Mouse (Mus musculus): ENCODE data around the gene Arl5c. TPM values are rescaled to one million over a fixed set of nuclear protein-coding genes. Genes with fewer than 3 reads are reported as not detected.
A peak's percentile ranks its signal among the peaks of the same experiment; 100 is the strongest.

Gene Arl5c
- 0.55 and 1.1 TPM in 2 replicates for polyA plus RNA-seq (2012; rRNA removed)

DNA sequence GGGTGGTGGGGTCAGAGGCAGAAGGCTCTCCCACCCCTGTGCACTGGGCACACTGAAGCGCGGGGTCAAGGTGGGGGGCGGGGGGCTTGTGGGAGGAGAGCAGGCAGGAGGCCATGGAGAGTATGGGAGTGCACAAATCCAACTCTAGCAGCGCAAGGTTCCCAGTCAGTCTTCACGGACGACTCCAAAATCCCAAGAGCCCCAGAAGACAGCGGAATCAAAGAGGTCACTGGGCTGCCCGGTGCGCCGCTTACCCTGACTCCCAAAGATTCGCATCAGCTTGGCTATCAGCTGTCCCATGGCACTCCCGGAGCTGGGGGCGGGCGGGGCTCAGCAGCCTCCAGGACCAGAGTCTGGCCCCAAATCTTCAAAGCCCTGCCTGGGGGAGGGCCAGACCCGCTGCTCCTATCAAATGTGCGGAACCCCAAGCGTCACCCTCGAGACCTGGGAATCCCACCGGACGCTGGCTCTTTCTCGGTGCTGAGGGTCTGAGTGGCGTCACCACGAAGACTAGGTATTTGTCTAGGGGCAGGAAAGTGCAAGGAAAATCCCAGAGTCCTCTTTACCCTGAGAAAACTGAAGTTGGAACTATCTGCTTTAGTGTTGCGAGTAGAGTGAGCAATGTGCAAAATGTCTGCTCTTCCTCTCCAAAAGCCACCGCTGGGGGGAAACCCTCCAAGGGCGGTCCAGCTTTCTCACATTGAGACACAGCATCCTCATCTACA lies at the start of gene Arl5c:
Gene Arl5c (minus strand): TSS at position 618 of the 725 bp plus-strand sequence.
- peak within 1 kb of the TSS; percentile 61; the same call in 1 of the 2 replicates for H3K27ac ChIP-seq (ENCODE audit: insufficient read depth, low read depth, low read length)

DNA sequence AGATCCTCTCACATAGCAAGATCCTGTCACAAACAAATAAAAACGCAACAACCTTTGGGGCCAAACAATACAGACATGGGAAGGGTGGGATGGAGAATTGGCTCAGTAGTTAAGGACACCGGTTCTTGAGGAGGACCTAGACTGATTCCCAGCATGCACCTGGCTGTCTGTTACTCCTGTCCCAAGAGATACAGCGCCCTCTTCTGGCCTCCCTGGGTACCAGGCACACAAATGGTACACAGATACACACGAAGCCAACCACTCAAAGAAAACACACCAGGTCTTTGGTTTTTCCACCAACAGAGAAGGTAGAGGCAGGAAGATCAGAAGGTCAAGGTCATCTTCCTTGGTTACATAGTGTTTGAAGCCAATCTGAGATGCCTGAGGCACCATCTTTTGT lies 49.6 kb upstream of the Arl5c start:
- WGBS = 68% methylated on average over 4 of the region's 4 CpGs
- no peak overlapping the region for H3K27ac ChIP-seq (ENCODE audit: insufficient read depth, low read depth, low read length)
- TF ChIP-seq POLR2A (IDR thresholded peaks at IDR 0.05; ENCODE audit: low read depth, low read length) = no peak
- peak; percentile 11; the same call in 1 of the 2 replicates for TF ChIP-seq CTCF (IDR thresholded peaks at IDR 0.05; ENCODE audit: extremely low read depth, insufficient read length, insufficient replicate concordance, low read depth, low read length)
- no peaks in the 10 kb centered on the region for H3K36me3 ChIP-seq (ENCODE audit: control insufficient read depth, insufficient read depth, low read length)
- H3K27me3 ChIP-seq (ENCODE audit: control insufficient read depth, insufficient read depth, low read length) = peaks cover 1% of the 10 kb centered on the region
- no peak overlapping the region for H3K4me3 ChIP-seq (ENCODE audit: low read depth, low read length)
- H3K4me1 ChIP-seq (ENCODE audit: control insufficient read depth, insufficient read depth, insufficient read length, low read length) = no peaks in the 10 kb centered on the region

More for the DNA sequence above, at the start of gene Arl5c:
- H3K4me3 ChIP-seq (ENCODE audit: low read depth, low read length) = peak within 1 kb of the TSS; percentile 59
- peaks cover 5% of the 10 kb centered on the region; the same call in 1 of the 2 replicates for H3K4me1 ChIP-seq (ENCODE audit: control insufficient read depth, insufficient read depth, insufficient read length, low read length)
- TF ChIP-seq POLR2A (IDR thresholded peaks at IDR 0.05; ENCODE audit: low read depth, low read length) (no peak), CTCF (IDR thresholded peaks at IDR 0.05; ENCODE audit: extremely low read depth, insufficient read length, insufficient replicate concordance, low read depth, low read length) (no peak)
- 12% methylated on average over 26 of the region's 26 CpGs for WGBS
- H3K36me3 ChIP-seq (ENCODE audit: control insufficient read depth, insufficient read depth, low read length) = no peaks in the 10 kb centered on the region
- no peaks in the 10 kb centered on the region; the same call in 1 of the 2 replicates for H3K27me3 ChIP-seq (ENCODE audit: control insufficient read depth, insufficient read depth, low read length)

DNA sequence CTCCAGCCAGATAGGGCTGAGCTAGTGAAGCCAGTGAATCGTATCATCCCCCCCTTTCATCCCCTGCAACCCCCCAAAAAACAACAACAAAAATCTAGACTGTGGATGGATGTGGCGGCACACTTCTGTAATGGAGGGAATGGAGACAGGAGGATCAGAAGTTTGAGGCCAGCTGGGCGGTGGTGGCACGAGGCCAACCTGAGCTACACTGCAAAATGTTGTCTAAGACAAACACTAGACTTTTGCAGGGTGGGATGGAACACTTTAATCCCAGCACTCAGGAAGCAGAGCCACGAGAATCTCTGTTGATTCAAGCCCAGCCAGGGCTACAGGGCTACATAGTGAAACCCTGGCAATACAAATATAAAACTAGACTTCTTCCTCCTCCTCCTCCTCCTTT lies 48.1 kb upstream of the Arl5c start:
- H3K4me3 ChIP-seq (ENCODE audit: low read depth, low read length) = no peak overlapping the region
- no peak for TF ChIP-seq CTCF (IDR thresholded peaks at IDR 0.05; ENCODE audit: extremely low read depth, insufficient read length, insufficient replicate concordance, low read depth, low read length)
- TF ChIP-seq POLR2A (IDR thresholded peaks at IDR 0.05; ENCODE audit: low read depth, low read length) = no peak
- H3K4me1 ChIP-seq (ENCODE audit: control insufficient read depth, insufficient read depth, insufficient read length, low read length) = no peaks in the 10 kb centered on the region
- no peaks in the 10 kb centered on the region for H3K36me3 ChIP-seq (ENCODE audit: control insufficient read depth, insufficient read depth, low read length)
- H3K27me3 ChIP-seq (ENCODE audit: control insufficient read depth, insufficient read depth, low read length) = no peaks in the 10 kb centered on the region
- WGBS = 36% methylated on average over 5 of the region's 5 CpGs
- H3K27ac ChIP-seq (ENCODE audit: insufficient read depth, low read depth, low read length) = no peak overlapping the region

DNA sequence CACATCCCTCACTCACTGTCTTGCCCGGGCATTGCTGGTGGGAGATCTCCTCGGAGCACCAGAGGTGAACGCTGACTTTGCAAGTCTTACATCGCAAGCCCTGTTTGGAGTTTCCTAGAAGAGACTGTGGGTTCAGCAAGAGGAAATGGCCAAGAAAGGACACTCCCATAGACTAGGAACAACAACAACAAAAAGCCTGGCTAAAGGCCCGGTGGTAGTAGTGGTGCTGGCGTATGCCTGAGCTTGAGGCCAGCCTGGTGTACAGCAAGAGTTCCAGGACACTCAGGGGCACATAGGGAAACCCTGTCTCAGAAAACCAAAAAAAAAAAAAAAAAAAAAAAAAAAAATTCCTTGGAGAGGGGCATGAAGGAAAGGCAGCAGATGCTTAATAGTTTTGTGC lies 46.8 kb upstream of the Arl5c start:
- no peaks in the 10 kb centered on the region for H3K36me3 ChIP-seq (ENCODE audit: control insufficient read depth, insufficient read depth, low read length)
- no peak overlapping the region for H3K4me3 ChIP-seq (ENCODE audit: low read depth, low read length)
- no peaks in the 10 kb centered on the region for H3K4me1 ChIP-seq (ENCODE audit: control insufficient read depth, insufficient read depth, insufficient read length, low read length)
- no peak overlapping the region for H3K27ac ChIP-seq (ENCODE audit: insufficient read depth, low read depth, low read length)
- no peak for TF ChIP-seq CTCF (IDR thresholded peaks at IDR 0.05; ENCODE audit: extremely low read depth, insufficient read length, insufficient replicate concordance, low read depth, low read length)
- TF ChIP-seq POLR2A (IDR thresholded peaks at IDR 0.05; ENCODE audit: low read depth, low read length) = no peak
- 69% methylated on average over 6 of the region's 6 CpGs for WGBS
- 0 out of 2 replicates have a peak, but pooled peaks cover under 1% of the 10 kb centered on the region for H3K27me3 ChIP-seq (ENCODE audit: control insufficient read depth, insufficient read depth, low read length)

DNA sequence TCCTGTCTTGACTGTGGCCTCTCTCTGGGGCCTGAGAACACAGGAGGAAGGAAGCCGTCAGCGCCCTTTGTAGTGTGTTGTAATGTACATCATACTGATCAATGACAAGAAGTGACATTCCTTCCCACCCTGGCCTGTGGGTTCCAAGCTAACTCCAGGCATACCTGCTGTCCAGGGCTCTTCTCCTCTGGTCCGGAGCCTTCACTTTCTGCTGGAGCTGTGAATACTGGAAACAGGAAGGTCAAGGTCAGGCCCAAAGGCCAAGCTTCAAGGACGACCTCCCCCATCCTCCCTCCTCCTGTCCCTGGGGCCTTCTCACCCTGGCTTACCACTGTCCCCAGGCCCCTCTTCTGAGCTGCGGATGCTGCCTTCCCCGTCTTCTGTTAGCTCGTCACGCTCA lies 45.0 kb upstream of the Arl5c start:
- no peak for TF ChIP-seq POLR2A (IDR thresholded peaks at IDR 0.05; ENCODE audit: low read depth, low read length)
- WGBS = 78% methylated on average over 8 of the region's 8 CpGs
- no peak overlapping the region for H3K4me3 ChIP-seq (ENCODE audit: low read depth, low read length)
- H3K27ac ChIP-seq (ENCODE audit: insufficient read depth, low read depth, low read length) = no peak overlapping the region
- H3K36me3 ChIP-seq (ENCODE audit: control insufficient read depth, insufficient read depth, low read length) = no peaks in the 10 kb centered on the region
- H3K27me3 ChIP-seq (ENCODE audit: control insufficient read depth, insufficient read depth, low read length) = peaks cover 11% of the 10 kb centered on the region; the same call in 1 of the 2 replicates
- H3K4me1 ChIP-seq (ENCODE audit: control insufficient read depth, insufficient read depth, insufficient read length, low read length) = no peaks in the 10 kb centered on the region; the same call in 1 of the 2 replicates

DNA sequence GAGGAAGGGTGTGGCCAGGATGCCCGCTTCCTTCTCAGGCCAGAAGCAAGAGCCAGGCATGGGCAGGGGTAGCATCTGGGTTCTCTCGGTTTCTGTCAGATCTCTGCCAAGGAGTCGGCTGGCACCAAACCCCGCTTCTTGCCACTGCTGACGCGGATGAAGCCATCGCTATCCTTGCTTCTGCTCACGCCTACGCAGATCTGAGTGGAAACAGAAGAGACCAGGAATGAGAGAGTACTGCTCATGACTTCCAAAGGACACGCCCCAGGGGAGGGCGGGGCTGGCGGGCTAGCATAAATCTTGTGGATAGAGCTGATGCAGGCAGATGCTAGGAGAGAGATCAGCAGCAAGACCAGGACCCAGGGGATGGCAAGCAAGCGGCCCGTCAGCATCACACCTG lies 41.9 kb upstream of the Arl5c start:
- WGBS = 60% methylated on average over 14 of the region's 14 CpGs
- no peak overlapping the region for H3K27ac ChIP-seq (ENCODE audit: insufficient read depth, low read depth, low read length)

DNA sequence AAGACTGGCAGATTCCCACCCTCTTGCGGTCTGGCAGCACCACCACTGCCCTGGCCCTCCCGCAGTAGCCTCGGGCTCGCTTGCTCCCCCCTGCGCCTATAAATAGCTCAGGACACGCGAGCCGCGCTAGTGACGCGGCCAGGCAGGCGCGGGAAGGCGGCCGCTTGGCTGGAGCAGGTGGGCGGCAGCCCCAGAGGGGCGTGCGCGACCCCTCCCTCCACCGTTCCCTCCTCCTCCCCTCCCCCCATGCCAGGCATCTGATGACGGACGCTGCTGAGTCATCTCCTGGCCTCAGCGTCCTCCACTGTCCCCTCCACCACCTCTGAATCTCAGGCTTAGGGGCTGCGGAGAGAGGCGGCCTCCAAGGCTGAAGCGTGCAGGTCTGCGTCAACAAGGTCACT lies 40.0 kb upstream of the Arl5c start:
- no peak for TF ChIP-seq CTCF (IDR thresholded peaks at IDR 0.05; ENCODE audit: extremely low read depth, insufficient read length, insufficient replicate concordance, low read depth, low read length)
- TF ChIP-seq POLR2A (IDR thresholded peaks at IDR 0.05; ENCODE audit: low read depth, low read length) = no peak

More for the DNA sequence above, 41.9 kb upstream of the Arl5c start:
- no peaks in the 10 kb centered on the region; the same call in 1 of the 2 replicates for H3K4me1 ChIP-seq (ENCODE audit: control insufficient read depth, insufficient read depth, insufficient read length, low read length)
- H3K36me3 ChIP-seq (ENCODE audit: control insufficient read depth, insufficient read depth, low read length) = no peaks in the 10 kb centered on the region
- peaks cover 17% of the 10 kb centered on the region for H3K27me3 ChIP-seq (ENCODE audit: control insufficient read depth, insufficient read depth, low read length)
- no peak for TF ChIP-seq POLR2A (IDR thresholded peaks at IDR 0.05; ENCODE audit: low read depth, low read length)
- H3K4me3 ChIP-seq (ENCODE audit: low read depth, low read length) = no peak overlapping the region

More for the DNA sequence above, 40.0 kb upstream of the Arl5c start:
- Histone ChIP-seq H3K27ac (ENCODE audit: insufficient read depth, low read depth, low read length) (no peak overlapping the region), H3K27me3 (ENCODE audit: control insufficient read depth, insufficient read depth, low read length) (peaks cover 17% of the 10 kb centered on the region), H3K4me3 (ENCODE audit: low read depth, low read length) (peak overlapping the region; percentile 4; the same call in 1 of the 2 replicates), H3K4me1 (ENCODE audit: control insufficient read depth, insufficient read depth, insufficient read length, low read length) (no peaks in the 10 kb centered on the region; the same call in 1 of the 2 replicates), H3K36me3 (ENCODE audit: control insufficient read depth, insufficient read depth, low read length) (no peaks in the 10 kb centered on the region)
- 2% methylated on average over 26 of the region's 27 CpGs for WGBS
